Mouse (Mus musculus): ENCODE measurements around the gene Faap100.
A peak's percentile ranks its signal among the peaks of the same experiment; 100 is the strongest.
"Not testable (repeated sequence)": the region's sequence is repeated elsewhere in the genome, so short reads cannot be mapped to it uniquely, and the experiment has no call there.

Gene Faap100

GRCm38 (mm10) chr11:120378611-120379540, at the start of gene Faap100:
Gene Faap100, minus strand, starts transcription at chr11:120378764.
- peak; percentile 77 to 82 for DNase-seq

DNA sequence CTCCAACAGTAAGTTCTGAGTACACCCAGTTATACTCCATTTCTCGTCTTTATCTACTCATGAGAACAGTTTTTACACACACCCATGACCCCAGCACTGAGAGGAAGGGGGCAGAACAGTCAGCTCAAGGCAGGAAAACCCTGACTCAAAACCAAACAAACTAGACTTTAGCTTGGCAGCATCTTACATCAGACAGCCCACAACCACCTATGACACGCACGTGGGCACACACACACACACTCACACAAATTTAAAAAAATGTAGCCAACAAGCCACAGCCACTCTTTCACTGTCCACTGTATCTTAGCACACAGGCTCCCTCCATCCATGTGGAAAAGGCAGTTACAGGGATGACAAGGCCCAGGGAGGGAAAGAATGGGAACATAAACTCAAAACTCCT, 48.2 kb upstream of the Faap100 start:
- DNase-seq, result no peak

DNA sequence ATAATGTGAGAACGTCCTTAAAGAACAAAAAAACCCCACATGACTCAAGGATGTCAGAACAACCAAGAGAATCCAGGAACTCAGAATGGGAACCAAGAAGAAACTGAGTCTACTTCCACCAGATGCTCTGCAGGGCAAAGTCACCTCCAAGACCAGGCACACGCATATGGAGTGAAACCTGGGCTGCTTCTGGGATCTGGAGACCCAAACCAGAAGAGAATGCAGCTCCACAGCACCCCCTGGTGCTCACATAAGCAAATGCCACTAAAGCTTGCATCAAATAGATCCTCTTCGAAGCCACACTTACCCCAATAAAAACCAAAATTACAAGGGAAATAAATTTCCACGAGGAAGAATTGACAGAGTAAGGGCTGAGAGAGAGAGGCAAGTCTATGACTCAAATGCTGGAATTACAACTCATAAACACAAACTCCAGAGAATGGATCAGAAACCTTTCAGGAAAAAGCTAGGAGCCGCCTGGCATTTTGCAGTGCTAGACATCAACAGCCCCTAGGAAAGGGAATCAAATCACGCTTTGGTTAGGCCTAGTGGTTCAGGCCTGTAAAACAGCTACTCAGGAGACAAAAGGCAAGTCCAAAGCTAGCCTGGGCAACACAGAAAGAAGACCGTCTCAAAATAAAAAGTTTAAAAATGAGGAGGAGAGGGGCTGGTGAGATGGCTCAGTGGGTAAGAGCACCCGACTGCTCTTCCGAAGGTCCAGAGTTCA, 45.2 kb upstream of the Faap100 start:
- DNase-seq, result peak; percentile 60 to 65

DNA sequence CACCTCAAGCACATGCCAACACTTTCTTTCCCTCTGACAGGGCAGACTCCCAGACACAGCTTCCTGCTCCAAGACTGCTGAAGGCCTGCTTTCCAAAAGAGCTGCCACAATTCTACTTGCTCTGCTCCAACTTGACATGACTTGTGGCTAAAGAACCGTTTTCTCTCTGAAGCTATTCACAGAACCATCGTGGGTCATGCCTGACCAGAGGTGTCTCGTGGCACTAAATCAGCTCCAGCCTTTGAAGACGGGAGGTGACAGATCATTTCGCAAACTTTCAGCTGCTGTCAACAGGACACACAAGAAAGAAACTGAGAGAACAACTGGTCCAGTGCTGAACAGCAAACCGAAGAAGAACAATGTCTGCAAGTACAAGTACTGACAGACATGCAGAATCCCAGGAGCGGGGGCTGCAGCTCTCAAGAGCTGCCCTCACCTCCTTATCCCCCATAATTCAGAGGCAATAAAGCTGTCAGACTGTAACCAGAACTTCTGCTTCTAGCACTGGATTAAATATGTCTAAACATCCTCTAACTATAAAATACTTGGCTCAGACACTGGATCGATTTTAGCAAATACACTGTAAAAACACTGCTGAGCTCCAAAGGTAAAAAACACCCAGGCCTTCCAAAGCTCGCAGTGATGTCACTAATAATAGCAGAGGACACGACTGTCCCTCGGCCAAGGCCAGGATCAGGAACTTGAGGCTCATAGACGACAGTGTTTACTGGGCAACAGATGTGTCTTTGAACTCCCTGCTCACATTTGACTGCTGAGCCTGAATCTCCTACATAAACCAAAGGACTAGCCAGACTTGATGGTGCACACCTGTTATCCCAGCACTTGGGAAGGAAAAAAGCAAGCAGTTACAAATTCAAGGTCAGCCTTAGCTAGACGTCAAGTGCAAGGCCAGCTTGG, 44.3 kb upstream of the Faap100 start:
- no peak for DNase-seq

- DNase-seq, result no peak
These were observed 40.0 kb upstream of the Faap100 start for GRCm38 (mm10) chr11:120418592-120418991.

- DNase-seq, result no peak
These were observed 39.3 kb upstream of the Faap100 start for GRCm38 (mm10) chr11:120417852-120418251.

DNA sequence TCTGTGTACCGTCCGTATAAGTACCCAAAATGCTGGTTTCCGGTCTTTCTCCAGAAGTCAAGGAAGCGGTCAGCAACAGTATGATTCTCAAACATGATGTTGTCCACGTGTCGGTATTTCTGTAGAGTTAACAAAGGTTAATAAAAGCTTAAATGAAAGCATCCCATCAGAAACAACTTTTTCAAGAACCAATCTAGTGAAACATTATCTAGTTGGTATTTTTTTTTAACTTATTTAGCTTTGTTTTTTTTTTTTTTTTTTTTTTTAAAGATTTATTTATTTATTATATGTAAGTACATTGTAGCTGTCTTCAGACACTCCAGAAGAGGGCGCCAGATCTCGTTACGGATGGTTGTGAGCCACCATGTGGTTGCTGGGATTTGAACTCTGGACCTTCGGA, 35.1 kb upstream of the Faap100 start:
- DNase-seq, result not testable (repeated sequence)

DNA sequence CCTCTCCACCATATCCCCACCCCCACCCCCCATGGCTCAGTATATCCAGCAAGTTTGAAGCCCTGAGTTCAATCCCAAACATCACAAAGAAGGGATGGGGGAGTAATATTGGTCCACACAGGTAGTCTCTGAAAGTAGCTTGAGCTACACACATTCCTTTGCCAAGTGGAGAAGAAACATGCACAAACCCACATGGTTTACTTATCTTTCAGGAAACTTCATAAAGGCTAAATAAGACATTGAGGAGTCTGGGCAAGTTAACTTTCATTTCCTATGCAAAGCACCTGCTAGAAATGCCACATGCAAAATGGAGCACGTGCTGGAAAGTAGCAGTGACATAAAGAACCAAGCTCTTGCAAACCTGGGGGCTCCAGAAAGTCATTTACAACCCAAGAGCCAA, 27.9 kb upstream of the Faap100 start:
- DNase-seq, result no peak

- no peak for DNase-seq
These were observed 27.3 kb upstream of the Faap100 start for GRCm38 (mm10) chr11:120405867-120406266.

DNA sequence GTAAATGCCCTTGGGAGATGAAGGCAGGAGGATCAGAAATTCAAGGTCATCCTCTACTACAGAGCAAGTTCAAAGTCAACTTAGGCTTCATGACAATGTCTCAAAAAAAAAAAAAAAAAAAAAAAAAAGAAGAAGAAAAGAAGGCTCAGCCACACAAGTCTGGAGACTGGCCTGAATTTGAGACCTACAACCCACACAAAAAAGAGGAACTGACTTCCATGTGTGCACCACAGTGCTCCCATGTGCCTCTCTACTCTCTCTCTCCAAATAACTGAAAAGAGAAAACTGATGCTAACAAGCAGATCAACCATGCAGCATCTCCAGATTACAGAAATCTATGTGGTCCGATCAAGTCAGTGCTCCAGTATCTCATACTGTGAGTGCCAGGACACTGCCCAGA, 26.2 kb upstream of the Faap100 start:
- no peak for DNase-seq

- no peak for DNase-seq
These were observed 20.8 kb upstream of the Faap100 start for GRCm38 (mm10) chr11:120399319-120399718.

DNA sequence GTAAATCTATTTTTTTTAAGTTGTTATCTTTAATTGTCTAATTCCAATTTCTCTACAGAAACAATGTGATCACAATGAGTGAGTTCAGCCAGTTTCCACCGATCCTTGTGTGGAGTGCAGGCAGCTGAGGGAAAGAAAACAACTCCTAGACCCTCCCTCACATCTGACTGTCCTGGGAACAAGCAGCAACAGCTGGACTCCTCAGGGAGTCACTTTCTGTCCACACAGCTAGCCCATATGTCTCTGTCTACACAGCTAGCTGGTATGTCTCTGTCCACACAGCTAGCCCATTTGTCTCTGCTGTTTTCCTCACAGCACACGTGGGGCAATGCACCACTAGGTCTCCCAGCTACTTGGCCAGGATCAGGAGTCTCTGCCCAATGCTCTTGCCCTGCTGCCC, 19.0 kb upstream of the Faap100 start:
- DNase-seq, result no peak

- DNase-seq, result no peak
These were observed 17.1 kb upstream of the Faap100 start for GRCm38 (mm10) chr11:120395661-120396060.

- DNase-seq, result no peak
These were observed 10.0 kb upstream of the Faap100 start for GRCm38 (mm10) chr11:120388580-120388979.

DNA sequence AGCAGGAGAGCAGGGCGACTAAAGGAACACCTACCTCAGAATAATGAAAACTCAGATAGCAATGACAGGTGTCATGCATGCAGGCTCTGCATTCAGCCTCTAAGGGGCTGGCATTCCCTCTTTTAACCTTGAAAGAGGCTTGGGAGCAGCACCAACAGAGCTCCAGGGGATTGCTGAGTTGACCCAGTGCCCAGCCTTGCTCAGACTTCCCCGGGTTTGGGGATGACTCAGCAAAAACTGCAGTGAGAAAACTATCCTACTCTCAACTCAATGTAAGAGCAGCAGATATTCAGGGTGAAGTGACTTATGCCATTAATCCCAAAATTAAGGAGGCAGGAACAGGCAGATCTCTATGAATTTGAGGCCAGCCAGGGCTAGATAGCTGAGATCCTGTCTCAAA, 8.6 kb upstream of the Faap100 start:
- DNase-seq, result no peak

GRCm38 (mm10) chr11:120386632-120387031, 8.1 kb upstream of the Faap100 start:
- DNase-seq, result no peak

GRCm38 (mm10) chr11:120382509-120382908, 3.9 kb upstream of the Faap100 start:
- DNase-seq, result no peak

GRCm38 (mm10) chr11:120381157-120381556, 2.6 kb upstream of the Faap100 start:
- no peak for DNase-seq

DNA sequence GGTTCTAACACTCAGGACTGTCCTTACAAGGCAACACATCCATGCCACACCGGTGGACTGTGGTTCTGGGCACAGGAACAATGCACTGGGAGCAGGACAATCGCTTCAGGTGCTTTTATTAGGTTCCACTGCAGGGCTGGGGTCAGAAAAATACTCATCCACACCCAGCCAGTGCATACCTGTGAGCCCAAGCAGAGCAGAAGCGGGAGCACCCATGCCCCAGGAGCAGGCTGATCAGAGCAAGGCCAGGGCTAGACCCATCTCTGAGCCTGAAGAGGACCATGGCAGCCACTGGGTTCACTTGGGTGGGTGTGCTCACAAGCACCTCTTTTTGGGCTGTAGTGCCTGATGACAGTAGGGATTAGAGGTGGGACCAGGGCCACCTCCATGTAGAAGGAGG, 1.7 kb upstream of the Faap100 start:
- no peak for DNase-seq

DNA sequence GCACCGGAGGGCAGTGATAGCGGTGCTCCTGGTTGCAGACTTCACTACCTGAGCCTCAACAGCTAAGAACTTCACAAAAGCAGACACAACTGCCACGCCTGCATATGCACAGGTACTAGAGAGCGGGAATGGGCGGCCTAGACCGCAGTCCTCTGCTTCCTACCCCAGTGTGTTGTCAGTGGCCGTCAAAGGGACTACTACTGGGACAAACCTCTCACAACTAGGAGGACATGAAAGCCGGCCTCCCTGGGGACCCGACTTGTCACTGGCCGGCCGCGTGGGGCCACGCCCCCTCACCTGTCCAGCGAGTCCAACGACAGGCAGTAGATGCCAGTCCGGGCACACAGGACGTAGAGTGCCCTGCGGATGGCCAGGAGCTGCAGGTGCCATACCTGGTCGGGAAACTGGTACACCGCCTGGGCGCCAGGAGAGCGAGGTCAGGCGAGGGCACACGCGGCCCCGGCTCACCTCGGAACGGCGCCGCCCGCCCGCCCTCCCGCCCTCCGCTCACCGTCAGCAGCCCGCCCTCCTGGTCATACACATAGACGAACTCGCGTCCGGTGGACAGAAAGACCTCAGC, 443 bp downstream of the Faap100 start:
- peak in 1 of 2 experiments; percentile 47 for DNase-seq

DNA sequence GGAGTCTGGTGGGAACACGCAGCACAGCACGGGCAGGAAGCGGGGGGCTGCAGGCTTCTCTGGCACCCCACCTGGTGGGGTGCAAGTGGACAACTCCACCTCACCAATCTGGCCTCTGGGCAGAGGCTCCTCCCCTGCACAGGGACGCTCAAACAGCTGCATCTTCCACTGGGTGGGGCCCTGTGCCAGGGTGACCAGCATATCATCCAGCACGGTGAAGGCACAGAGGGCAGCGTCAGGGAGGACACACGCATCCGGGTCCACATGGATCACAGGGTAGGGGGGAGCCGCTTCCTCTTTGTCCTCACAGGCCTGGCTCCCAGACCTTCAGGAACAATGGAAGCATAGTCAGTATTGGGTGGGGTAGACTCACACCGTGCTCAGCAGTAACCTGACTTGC, 1.2 kb downstream of the Faap100 start:
- DNase-seq, result no peak

Measured in cerebellum, postnatal 36 days (tissue).